Mouse (Mus musculus): ENCODE measurements around the gene Golt1a.

DNA sequence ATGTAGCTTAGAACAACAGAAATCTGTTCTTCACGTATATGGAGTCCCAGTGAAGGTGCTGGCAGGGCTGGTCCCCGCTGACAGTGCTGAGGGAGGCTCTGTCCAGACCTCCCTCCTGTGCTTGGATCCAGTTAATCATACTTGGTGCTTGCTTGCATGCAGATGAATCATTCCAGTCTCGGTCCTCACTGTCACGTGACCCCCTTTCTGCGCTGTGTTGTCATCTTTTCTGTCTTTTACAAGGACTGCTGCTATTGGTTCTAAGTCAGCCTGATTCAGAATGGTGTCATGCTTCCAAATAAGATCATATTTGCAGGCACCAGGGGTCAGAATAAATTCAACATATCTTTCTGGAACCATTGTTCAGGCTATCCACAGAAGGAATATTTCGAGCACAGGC, 17.7 kb upstream of the Golt1a start:
- TF ChIP-seq GATA1 (IDR thresholded peaks at IDR 0.05; ENCODE audit: borderline replicate concordance, low read length) (no peak), FLI1 (IDR thresholded peaks at IDR 0.05; ENCODE audit: low read length) (no peak)
